Mouse (Mus musculus) C2C12 (cell line): ENCODE measurements at regions not wholly inside any gene's neighbourhood (a gene's known extent, or its start where the extent isn't known, plus 50 kb on each side); places are given as distances from the start of the nearest gene placed in this dataset.

Experiments used
- CTCF ChIP-seq: IDR thresholded peaks from one replicate; pipeline ENCODE4 v1.5.1; 2011; ENCODE audit not compliant: control insufficient read depth, insufficient read depth, insufficient read length
- MAX ChIP-seq: IDR thresholded peaks from one replicate; pipeline ENCODE4 v1.6.1; 2011; ENCODE audit warnings: mild to moderate bottlenecking, control low read depth
- MYOD1 ChIP-seq: IDR thresholded peaks from one replicate; pipeline ENCODE4 v1.6.1; 2011; ENCODE audit warnings: low read depth; ENCODE audit not compliant: control insufficient read depth, insufficient read length
- USF1 ChIP-seq: IDR thresholded peaks from one replicate; pipeline ENCODE4 v1.6.1; 2011; ENCODE audit warnings: low read depth, mild to moderate bottlenecking, control low read depth, moderate library complexity

DNA sequence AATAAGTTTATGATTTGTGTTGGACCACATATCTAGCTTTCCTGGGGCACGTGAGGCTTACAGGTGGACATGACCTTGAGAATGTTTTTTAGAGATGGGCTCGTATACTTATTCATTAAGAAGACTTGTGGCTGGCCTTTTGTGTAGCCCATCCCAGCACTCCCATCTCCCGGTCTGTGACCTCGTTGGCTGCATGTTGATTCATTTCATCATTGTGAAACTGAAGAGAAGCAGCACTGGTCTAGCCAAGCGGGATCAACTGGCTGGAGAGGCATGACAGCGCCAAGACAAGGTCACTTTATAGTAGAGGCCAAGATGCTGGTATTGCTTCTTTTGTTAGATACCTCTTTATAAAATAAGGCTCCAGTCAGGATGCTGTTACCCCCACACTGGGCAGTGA lies 236.0 kb downstream of the Ttll7 start:
- TF ChIP-seq USF1: no peak
- TF ChIP-seq MAX: no peak
- TF ChIP-seq CTCF: no peak
- TF ChIP-seq MYOD1: no peak
